Mouse (Mus musculus): ENCODE measurements at regions not wholly inside any gene's neighbourhood (a gene's known extent, or its start where the extent isn't known, plus 50 kb on each side); places are given as distances from the start of the nearest gene placed in this dataset.

GRCm38 (mm10) chr10:15592161-15592560 is 874.1 kb upstream of the Gje1 start:
- no peak overlapping the region for H3K4me2 ChIP-seq (ENCODE audit: low read length)
- no peaks in the 10 kb centered on the region for H3K4me1 ChIP-seq (ENCODE audit: control insufficient read depth, insufficient read depth, low read length)
- no peak overlapping the region for H3K4me3 ChIP-seq (ENCODE audit: low read depth, low read length)
- ATAC-seq (no peak), DNase-seq (ENCODE audit: low spot score) (no peak)
- no peak overlapping the region for H3K9ac ChIP-seq (ENCODE audit: low read length)
- H3K27ac ChIP-seq (ENCODE audit: low read depth, low read length), result no peak overlapping the region
- no peaks in the 10 kb centered on the region for H3K27me3 ChIP-seq (replicated peaks; ENCODE audit: control insufficient read depth, insufficient read depth, low read length)
- no peaks in the 10 kb centered on the region for H3K9me3 ChIP-seq (replicated peaks; ENCODE audit: control insufficient read depth, low read length)
- no peaks in the 10 kb centered on the region for H3K36me3 ChIP-seq (ENCODE audit: control insufficient read depth, insufficient read depth, low read length)

GRCm38 (mm10) chr10:15586081-15586480 is 868.1 kb upstream of the Gje1 start:
- no peaks in the 10 kb centered on the region for H3K27me3 ChIP-seq (replicated peaks; ENCODE audit: control insufficient read depth, insufficient read depth, low read length)
- H3K4me1 ChIP-seq (ENCODE audit: control insufficient read depth, insufficient read depth, low read length), result no peaks in the 10 kb centered on the region
- H3K4me2 ChIP-seq (ENCODE audit: low read length), result no peak overlapping the region
- DNase-seq (ENCODE audit: low spot score) (no peak), ATAC-seq (no peak)
- H3K27ac ChIP-seq (ENCODE audit: low read depth, low read length), result no peak overlapping the region
- H3K9me3 ChIP-seq (replicated peaks; ENCODE audit: control insufficient read depth, low read length), result no peaks in the 10 kb centered on the region
- H3K9ac ChIP-seq (ENCODE audit: low read length), result no peak overlapping the region
- no peaks in the 10 kb centered on the region for H3K36me3 ChIP-seq (ENCODE audit: control insufficient read depth, insufficient read depth, low read length)
- WGBS, result 69% methylated on average over 6 of the region's 6 CpGs
- H3K4me3 ChIP-seq (ENCODE audit: low read depth, low read length), result no peak overlapping the region

- no peak overlapping the region for H3K4me3 ChIP-seq (ENCODE audit: low read depth, low read length)
- H3K27ac ChIP-seq (ENCODE audit: low read depth, low read length), result no peak overlapping the region
- no peaks in the 10 kb centered on the region for H3K27me3 ChIP-seq (replicated peaks; ENCODE audit: control insufficient read depth, insufficient read depth, low read length)
- H3K36me3 ChIP-seq (ENCODE audit: control insufficient read depth, insufficient read depth, low read length), result no peaks in the 10 kb centered on the region
- no peaks in the 10 kb centered on the region for H3K4me1 ChIP-seq (ENCODE audit: control insufficient read depth, insufficient read depth, low read length)
- no peak for ATAC-seq
- H3K9ac ChIP-seq (ENCODE audit: low read length), result no peak overlapping the region
- H3K4me2 ChIP-seq (ENCODE audit: low read length), result no peak overlapping the region
- H3K9me3 ChIP-seq (replicated peaks; ENCODE audit: control insufficient read depth, low read length), result no peaks in the 10 kb centered on the region; the same call in 1 of the 2 replicates
- DNase-seq (ENCODE audit: low spot score), result no peak
Observed at GRCm38 (mm10) chr10:15564119-15564518, 846.1 kb upstream of the Gje1 start.

GRCm38 (mm10) chr10:15553407-15554064 is 835.5 kb upstream of the Gje1 start:
- no peaks in the 10 kb centered on the region for H3K4me1 ChIP-seq (ENCODE audit: control insufficient read depth, insufficient read depth, low read length)

GRCm38 (mm10) chr10:15541797-15542350 is 823.9 kb upstream of the Gje1 start:
- Histone ChIP-seq H3K4me2 (ENCODE audit: low read length) (no peak overlapping the region), H3K9ac (ENCODE audit: low read length) (no peak overlapping the region), H3K4me1 (ENCODE audit: control insufficient read depth, insufficient read depth, low read length) (no peaks in the 10 kb centered on the region), H3K4me3 (ENCODE audit: low read depth, low read length) (no peak overlapping the region), H3K27me3 (replicated peaks; ENCODE audit: control insufficient read depth, insufficient read depth, low read length) (no peaks in the 10 kb centered on the region), H3K9me3 (replicated peaks; ENCODE audit: control insufficient read depth, low read length) (no peaks in the 10 kb centered on the region), H3K27ac (ENCODE audit: low read depth, low read length) (no peak overlapping the region), H3K36me3 (ENCODE audit: control insufficient read depth, insufficient read depth, low read length) (no peaks in the 10 kb centered on the region)
- peak; percentile 48; the same call in 1 of the 2 replicates for ATAC-seq
- 32% methylated on average over 2 of the region's 2 CpGs for WGBS
- peak; percentile 46 for DNase-seq (ENCODE audit: low spot score)

More at GRCm38 (mm10) chr10:15553407-15554064, 835.5 kb upstream of the Gje1 start:
- ATAC-seq (no peak), DNase-seq (ENCODE audit: low spot score) (no peak)
- Histone ChIP-seq H3K36me3 (ENCODE audit: control insufficient read depth, insufficient read depth, low read length) (no peaks in the 10 kb centered on the region), H3K27me3 (replicated peaks; ENCODE audit: control insufficient read depth, insufficient read depth, low read length) (no peaks in the 10 kb centered on the region), H3K4me3 (ENCODE audit: low read depth, low read length) (no peak overlapping the region), H3K4me2 (ENCODE audit: low read length) (no peak overlapping the region), H3K9ac (ENCODE audit: low read length) (no peak overlapping the region), H3K27ac (ENCODE audit: low read depth, low read length) (no peak overlapping the region), H3K9me3 (replicated peaks; ENCODE audit: control insufficient read depth, low read length) (no peaks in the 10 kb centered on the region)
- WGBS, result 52% methylated on average over 3 of the region's 3 CpGs

- no peaks in the 10 kb centered on the region for H3K27me3 ChIP-seq (replicated peaks; ENCODE audit: control insufficient read depth, insufficient read depth, low read length)
- peak; percentile 69; the same call in 1 of the 2 replicates for ATAC-seq
- no peaks in the 10 kb centered on the region for H3K36me3 ChIP-seq (ENCODE audit: control insufficient read depth, insufficient read depth, low read length)
- H3K9ac ChIP-seq (ENCODE audit: low read length), result no peak overlapping the region
- WGBS, result 61% methylated on average over 4 of the region's 4 CpGs
- H3K9me3 ChIP-seq (replicated peaks; ENCODE audit: control insufficient read depth, low read length), result no peaks in the 10 kb centered on the region
- H3K27ac ChIP-seq (ENCODE audit: low read depth, low read length), result no peak overlapping the region
- H3K4me3 ChIP-seq (ENCODE audit: low read depth, low read length), result no peak overlapping the region
- H3K4me1 ChIP-seq (ENCODE audit: control insufficient read depth, insufficient read depth, low read length), result no peaks in the 10 kb centered on the region
- peak; percentile 40 for DNase-seq (ENCODE audit: low spot score)
- no peak overlapping the region for H3K4me2 ChIP-seq (ENCODE audit: low read length)
Observed at GRCm38 (mm10) chr10:15540780-15541426, 822.9 kb upstream of the Gje1 start.

GRCm38 (mm10) chr10:15536053-15536452 is 818.0 kb upstream of the Gje1 start:
- Histone ChIP-seq H3K9me3 (replicated peaks; ENCODE audit: control insufficient read depth, low read length) (no peaks in the 10 kb centered on the region), H3K4me1 (ENCODE audit: control insufficient read depth, insufficient read depth, low read length) (no peaks in the 10 kb centered on the region), H3K36me3 (ENCODE audit: control insufficient read depth, insufficient read depth, low read length) (no peaks in the 10 kb centered on the region), H3K4me2 (ENCODE audit: low read length) (no peak overlapping the region), H3K9ac (ENCODE audit: low read length) (no peak overlapping the region), H3K4me3 (ENCODE audit: low read depth, low read length) (no peak overlapping the region), H3K27me3 (replicated peaks; ENCODE audit: control insufficient read depth, insufficient read depth, low read length) (no peaks in the 10 kb centered on the region), H3K27ac (ENCODE audit: low read depth, low read length) (no peak overlapping the region)
- WGBS, result 86% methylated on average over 2 of the region's 2 CpGs
- ATAC-seq (no peak), DNase-seq (ENCODE audit: low spot score) (no peak)

- 99% methylated on average over 2 of the region's 2 CpGs for WGBS
- ATAC-seq, result no peak
Observed at GRCm38 (mm10) chr10:15487367-15487766, 769.4 kb upstream of the Gje1 start.

GRCm38 (mm10) chr10:15443281-15443680 is 725.3 kb upstream of the Gje1 start:
- no peaks in the 10 kb centered on the region for H3K4me1 ChIP-seq (ENCODE audit: control insufficient read depth, insufficient read depth, low read length)
- DNase-seq (ENCODE audit: low spot score) (no peak), ATAC-seq (no peak)
- H3K27me3 ChIP-seq (replicated peaks; ENCODE audit: control insufficient read depth, insufficient read depth, low read length), result no peaks in the 10 kb centered on the region
- H3K4me3 ChIP-seq (ENCODE audit: low read depth, low read length), result no peak overlapping the region
- H3K9ac ChIP-seq (ENCODE audit: low read length), result no peak overlapping the region
- H3K9me3 ChIP-seq (replicated peaks; ENCODE audit: control insufficient read depth, low read length), result no peaks in the 10 kb centered on the region
- H3K4me2 ChIP-seq (ENCODE audit: low read length), result no peak overlapping the region
- no peaks in the 10 kb centered on the region for H3K36me3 ChIP-seq (ENCODE audit: control insufficient read depth, insufficient read depth, low read length)
- H3K27ac ChIP-seq (ENCODE audit: low read depth, low read length), result no peak overlapping the region
- 86% methylated on average over 2 of the region's 2 CpGs for WGBS

More at GRCm38 (mm10) chr10:15487367-15487766, 769.4 kb upstream of the Gje1 start:
- H3K9ac ChIP-seq (ENCODE audit: low read length), result no peak overlapping the region
- H3K36me3 ChIP-seq (ENCODE audit: control insufficient read depth, insufficient read depth, low read length), result no peaks in the 10 kb centered on the region
- no peaks in the 10 kb centered on the region for H3K9me3 ChIP-seq (replicated peaks; ENCODE audit: control insufficient read depth, low read length)
- H3K27ac ChIP-seq (ENCODE audit: low read depth, low read length), result no peak overlapping the region
- H3K27me3 ChIP-seq (replicated peaks; ENCODE audit: control insufficient read depth, insufficient read depth, low read length), result no peaks in the 10 kb centered on the region
- no peak for DNase-seq (ENCODE audit: low spot score)
- no peak overlapping the region for H3K4me3 ChIP-seq (ENCODE audit: low read depth, low read length)
- no peaks in the 10 kb centered on the region for H3K4me1 ChIP-seq (ENCODE audit: control insufficient read depth, insufficient read depth, low read length)
- H3K4me2 ChIP-seq (ENCODE audit: low read length), result no peak overlapping the region

Measured in forebrain, embryonic 14.5 days (tissue).